Mouse (Mus musculus) adrenal gland (tissue): ENCODE data around the gene Pde4dip.

ENCODE experiments used
- intact Hi-C: fragments of 180-260 bp; cut with DNase I; formaldehyde crosslinking; loops from one replicate; pipeline ENCODE4 v1.15.1; 2025

Pde4dip gene

DNA sequence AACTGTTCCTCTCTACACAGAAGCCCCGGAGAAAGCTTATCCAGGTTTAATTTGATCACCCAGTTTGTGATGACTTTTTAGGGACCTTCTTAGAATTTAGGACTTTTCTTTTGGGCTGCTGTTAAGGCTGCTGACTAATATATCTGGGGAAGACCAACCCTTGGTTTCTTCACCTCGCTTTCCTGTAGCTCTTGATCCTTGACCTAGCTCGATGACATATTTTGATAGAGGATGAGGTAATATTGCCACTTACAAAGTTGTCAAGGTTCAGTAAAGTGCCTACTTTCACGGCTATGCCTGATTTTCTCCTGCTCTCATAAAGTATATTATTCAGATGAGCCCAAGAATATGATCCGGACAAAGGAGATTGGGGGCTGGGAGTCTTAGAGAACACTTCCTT lies 13.1 kb upstream of the Pde4dip start:
- intact Hi-C loops = no loop called here

DNA sequence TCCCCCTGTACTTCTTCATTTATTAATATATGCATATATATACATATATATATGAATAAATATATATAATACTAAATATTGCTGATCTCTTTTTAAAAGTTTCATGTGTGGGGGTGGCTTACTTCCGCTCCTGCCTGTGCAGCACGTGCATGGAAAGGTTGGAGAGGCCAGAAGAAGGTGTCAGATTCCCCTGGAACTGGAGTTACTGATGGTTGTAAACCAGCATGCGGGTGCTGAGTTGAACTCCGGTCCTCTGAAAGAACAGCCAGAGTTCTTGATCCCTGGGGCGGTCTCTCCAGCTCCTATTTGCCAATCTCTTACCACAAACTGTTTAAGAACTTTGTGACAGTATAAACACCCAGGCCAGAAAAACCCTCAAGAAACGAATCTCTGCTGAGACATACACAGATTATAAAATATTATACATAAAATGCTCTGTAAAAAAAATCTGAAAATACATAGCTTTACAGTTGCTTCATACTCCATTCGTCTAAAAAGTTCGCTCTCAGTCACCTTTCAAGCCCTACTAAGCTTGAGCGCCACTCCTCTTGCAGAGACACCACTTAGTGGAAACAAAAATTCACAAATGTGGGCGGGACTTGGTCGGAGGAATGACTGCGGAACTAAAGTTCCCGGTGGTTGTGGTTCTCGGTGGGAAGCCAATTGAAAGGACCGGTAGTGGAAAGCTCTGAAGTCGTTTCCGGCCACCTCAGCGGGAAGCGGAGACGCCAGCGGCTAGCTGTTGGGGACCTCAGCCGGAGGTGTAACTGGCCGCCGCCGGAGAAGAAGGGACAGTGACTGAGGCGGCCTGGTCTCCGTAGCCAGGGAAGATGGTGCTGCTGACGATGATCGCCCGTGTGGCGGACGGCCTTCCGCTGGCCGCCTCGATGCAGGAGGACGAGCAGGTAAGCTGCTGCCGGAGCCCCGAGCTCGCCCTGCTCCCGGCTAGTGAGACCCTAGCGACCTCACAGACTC lies 12.3 kb upstream of the Pde4dip start, which contains the start of gene Sec22b:
TSS of gene Sec22b (plus strand) at position 675 of the 975 bp plus-strand sequence.
- intact Hi-C loops = no loop called here

- intact Hi-C loops = no loop called here
Observed at GRCm38 (mm10) chr3:97898381-97898780, 9.9 kb upstream of the Pde4dip start.

DNA sequence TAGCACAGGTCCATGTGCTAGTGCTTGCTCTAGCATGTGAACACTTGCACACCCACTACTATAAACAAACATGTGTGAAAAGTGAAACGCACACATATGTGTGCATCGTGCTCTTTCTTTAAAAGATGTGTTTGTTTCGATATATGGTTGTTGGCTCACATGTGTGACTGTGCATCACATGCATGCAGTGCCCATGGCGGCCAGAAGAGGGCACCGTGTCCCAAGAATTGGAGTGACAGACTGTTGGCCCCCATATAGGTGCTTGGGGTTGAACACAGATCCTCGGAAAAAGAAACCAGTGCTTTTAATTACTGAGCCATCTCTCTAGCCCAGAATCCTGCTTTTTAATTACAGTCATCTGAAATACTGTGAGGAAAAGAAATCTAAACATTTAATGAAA lies 6.2 kb upstream of the Pde4dip start:
- intact Hi-C loops = no loop called here

GRCm38 (mm10) chr3:97890205-97890604 lies 1.7 kb upstream of the Pde4dip start:
- intact Hi-C loops = no loop called here

DNA sequence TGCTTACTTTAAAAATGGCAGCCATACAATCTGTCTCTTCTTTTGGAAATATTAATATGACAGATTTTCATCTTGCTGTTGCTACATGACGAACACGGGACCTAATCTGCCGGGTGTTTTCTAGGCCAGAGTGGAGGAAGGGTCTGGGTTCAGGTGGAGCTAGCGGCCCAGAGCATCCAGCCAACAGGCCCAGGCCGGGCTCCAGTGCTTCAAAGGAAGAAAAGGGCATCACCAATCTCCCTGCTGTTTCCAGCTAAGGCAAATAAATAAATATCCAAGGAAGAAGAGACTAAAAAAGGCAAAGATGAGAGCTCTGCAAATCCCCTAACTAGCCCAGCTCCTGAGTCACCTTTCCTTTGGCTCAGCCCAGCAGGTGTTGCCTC lies 731 bp downstream of the Pde4dip start:
- intact Hi-C loops = no loop called here

GRCm38 (mm10) chr3:97881576-97881975 lies 6.9 kb downstream of the Pde4dip start:
- intact Hi-C loops = no loop called here

- intact Hi-C loops = loop anchor here (2.0 to 5.0 kb wide), 2 partner anchors 112 to 196 kb away; no protein-coding TSS in a partner anchor
Observed at GRCm38 (mm10) chr3:97879222-97879621, 9.3 kb downstream of the Pde4dip start.

DNA sequence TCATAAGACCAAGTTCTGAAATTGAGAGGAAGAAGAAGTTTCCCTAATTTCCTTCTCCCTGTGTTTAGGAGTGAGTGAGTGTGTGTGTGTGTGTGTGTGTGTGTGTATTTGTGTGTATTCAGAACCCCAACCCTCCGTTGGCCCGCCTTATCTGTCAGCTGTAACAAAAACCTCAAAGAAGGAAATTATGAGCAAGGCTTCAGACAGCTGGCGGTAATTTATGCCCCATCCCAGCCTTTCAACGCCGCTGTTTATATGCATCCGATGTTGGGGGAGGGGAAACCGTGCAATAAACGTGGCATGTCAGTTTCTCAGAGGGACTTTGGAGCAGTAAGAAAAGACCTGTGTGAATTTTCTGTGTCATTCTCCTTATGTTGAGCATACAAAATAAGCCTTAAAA lies 12.2 kb downstream of the Pde4dip start:
- intact Hi-C loops = loop anchor here (5.0 kb wide), 1 partner anchor 109 kb away; no protein-coding TSS in a partner anchor

GRCm38 (mm10) chr3:97874777-97875176 lies 13.7 kb downstream of the Pde4dip start:
- intact Hi-C loops = loop anchor here (5.0 kb wide), 1 partner anchor 107 kb away; no protein-coding TSS in a partner anchor

DNA sequence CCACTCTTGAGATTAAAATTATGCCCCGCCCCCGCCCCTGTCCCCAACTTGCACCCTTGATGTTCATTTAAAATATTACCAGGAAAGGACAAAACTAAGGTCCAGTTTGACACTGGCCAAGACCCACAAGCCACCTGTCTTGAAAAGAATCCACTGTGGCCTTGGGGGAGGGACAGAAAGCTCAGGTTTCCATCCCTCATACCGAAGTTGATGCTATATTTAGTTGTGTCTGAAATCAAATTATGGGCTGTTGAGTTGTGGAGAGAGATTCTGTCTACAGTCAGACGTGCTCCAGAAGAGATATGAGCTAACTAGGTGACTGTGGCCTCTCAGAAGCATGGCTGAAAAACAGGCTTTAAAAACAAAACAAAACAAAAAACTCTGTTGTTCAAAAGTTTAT lies 18.8 kb downstream of the Pde4dip start:
- intact Hi-C loops = no loop called here

DNA sequence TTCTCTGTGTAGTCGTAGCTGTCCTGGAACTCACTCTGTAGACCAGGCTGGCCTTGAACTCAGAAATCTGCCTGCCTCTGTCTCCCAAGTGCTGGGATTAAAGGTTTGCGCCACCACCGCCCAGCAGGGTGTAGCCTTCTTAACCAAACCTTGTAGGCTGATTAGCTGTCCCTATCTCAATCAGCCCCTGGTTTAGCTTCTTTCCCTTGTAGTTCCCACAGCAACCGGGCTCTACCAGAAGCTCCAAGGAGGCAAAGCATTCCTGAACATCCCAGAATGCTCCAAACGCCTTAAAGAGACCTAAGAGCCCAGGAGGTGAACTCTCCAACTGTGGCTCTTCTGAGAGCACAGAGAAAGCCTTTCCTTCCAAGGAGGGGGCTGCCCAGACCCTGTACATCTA lies 19.8 kb downstream of the Pde4dip start:
- intact Hi-C loops = no loop called here

GRCm38 (mm10) chr3:97868024-97868689 lies 20.4 kb downstream of the Pde4dip start:
- intact Hi-C loops = no loop called here

DNA sequence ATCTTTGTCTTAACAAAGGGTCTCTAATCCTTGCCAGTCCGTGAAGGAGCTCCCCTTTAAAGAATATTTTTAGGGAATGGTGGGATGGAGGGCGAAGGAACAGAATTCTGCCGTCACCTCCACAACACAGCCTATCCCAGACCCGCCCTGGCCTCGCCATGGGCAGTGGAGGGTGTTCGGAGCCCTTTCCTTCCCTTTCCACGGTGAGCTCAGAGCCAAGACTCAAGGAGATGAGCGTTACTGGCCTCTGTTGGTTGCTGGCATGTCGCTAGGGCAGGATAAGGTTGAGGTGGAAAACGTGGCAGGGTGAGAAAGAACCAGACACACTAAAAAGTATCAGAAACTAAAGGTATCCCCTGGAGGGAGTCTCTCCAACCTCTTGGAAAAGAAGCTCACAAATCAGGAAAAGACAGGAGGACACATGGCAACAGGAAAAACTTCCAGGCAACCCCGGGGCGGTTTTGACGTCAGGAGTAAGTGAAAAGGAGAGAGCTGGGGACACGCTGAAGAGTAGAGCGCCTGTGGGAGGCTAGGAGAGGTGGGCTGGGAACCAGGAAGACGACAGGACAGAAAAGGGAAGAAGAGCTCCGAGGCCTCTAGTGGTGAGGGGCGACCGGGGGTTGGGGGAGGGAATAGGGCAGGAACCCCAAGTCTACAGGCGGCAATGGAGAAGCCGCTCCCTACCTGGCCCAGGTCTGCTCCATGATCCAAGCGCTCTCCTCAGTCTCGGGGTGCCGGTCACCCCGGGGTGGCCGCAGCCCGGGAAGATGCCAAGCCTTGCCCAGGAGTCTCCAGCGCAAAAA lies 21.1 kb downstream of the Pde4dip start:
- intact Hi-C loops = no loop called here

DNA sequence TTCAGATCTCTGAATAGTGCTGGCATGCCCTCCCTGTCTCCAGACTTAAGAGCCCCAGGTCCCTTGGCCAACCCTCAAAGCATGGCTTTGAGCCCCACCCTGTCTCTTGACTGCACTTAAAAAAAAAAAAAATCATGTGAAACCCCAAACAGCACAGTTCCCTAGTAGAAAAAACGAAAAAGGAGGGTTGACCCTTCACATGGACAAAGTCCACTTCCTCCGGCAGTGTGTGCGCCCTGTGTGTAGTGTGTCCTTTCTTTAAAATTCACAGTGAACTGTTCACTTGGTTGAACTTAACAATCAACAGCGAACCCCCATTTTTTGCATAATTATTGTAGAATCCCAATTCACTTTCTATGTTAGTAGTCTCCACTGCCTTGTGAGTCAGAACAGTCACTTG lies 21.8 kb downstream of the Pde4dip start:
- intact Hi-C loops = no loop called here

DNA sequence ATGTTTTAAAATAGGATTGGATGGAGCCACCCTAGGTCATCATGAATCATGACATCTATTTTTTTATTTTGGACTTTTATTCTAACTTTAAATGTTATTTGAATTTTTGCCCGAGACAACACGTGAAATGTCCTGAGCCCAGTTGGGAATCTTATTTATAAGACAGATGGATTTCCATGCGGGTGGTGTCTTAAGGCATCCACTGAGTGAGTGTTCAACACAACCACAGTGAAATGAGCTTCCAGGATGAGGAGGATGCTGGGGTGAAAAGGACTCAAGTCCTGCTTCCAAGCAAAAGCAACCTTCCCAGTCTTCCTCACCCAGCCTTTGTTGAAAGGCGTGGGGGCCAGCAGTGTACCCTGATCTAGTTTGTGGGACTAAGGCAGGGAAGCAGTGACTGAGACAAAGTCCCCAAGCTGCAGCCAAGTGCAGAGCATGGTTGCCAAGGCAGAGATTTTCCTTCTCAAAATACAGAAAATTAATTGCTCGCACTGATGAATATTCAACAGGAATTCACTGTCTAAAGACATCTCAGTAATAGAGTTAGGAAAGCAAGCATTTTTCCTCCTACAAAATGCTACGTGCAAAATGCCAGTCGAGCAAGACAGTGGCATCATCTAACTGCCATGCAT lies 27.6 kb downstream of the Pde4dip start:
- intact Hi-C loops = no loop called here

GRCm38 (mm10) chr3:97859400-97859799 lies 29.1 kb downstream of the Pde4dip start:
- intact Hi-C loops = no loop called here

DNA sequence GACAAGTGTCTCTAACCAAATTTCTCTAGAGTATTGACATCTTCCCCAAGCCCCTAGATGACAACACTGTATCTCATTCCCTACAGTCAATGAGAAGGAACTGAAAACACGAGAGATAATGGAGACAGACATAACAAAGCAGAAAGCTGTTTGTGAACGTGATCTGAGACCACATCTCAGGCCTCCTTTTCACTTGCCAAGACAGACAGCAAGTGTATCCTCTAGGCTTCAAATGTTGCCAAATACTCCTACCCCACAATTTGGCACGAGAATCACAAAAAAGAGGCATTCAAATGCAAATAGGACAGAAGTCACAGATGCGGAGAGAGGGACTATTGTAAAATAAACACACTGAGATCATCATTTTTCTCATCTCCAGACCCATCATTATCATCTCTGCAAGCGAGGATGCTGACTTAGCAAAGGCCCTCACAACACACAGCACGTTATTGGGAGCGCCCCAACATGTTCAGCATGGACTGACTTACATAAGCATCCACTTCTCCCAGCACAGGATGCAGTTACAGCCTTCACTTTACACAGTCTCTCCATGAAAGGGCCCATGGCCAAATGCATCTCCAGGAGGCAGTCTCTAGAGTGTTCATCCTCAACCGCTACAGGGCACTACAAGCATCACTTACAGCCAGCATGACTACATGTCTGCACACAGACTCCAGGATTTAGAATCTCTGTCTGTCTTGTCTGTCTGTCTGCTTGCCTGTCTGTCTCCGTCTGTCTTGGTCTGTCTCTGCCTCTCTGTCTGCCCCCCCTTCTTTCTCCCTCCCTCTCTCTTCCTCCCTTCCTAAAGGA lies 33.7 kb downstream of the Pde4dip start:
- intact Hi-C loops = no loop called here

GRCm38 (mm10) chr3:97851803-97852202 lies 36.7 kb downstream of the Pde4dip start:
- intact Hi-C loops = no loop called here

- intact Hi-C loops = no loop called here
Observed at GRCm38 (mm10) chr3:97847626-97848025, 40.9 kb downstream of the Pde4dip start.
